Mouse (Mus musculus): ENCODE results near the gene Dok5. TPM values are rescaled to one million over a fixed set of nuclear protein-coding genes. Genes with fewer than 3 reads are reported as not detected.

The Dok5 gene
- polyA plus RNA-seq, 1 experiment: 0.04 TPM

- Histone ChIP-seq H3K36me3 (ENCODE audit: control insufficient read depth, insufficient read depth, low read length) (no peaks in the 10 kb centered on the region), H3K27ac (ENCODE audit: insufficient read depth, low read length) (no peak overlapping the region), H3K27me3 (ENCODE audit: control insufficient read depth, insufficient read depth, low read length) (no peaks in the 10 kb centered on the region), H3K4me3 (ENCODE audit: extremely low read depth, insufficient read depth, insufficient read length) (no peak overlapping the region), H3K4me1 (ENCODE audit: control insufficient read depth, insufficient read depth, insufficient read length) (no peaks in the 10 kb centered on the region)
- TF ChIP-seq POLR2A (IDR thresholded peaks at IDR 0.05; ENCODE audit: low read depth, low read length) (no peak), CTCF (IDR thresholded peaks at IDR 0.05; ENCODE audit: extremely low read depth, insufficient read depth, insufficient read length, insufficient replicate concordance) (no peak)
- DNase-seq (ENCODE audit: low read depth in 1 of 2, low spot score in 2 of 2): no peak
- 31% methylated on average over 8 of the region's 9 CpGs for WGBS
Measured at GRCm38 (mm10) chr2:170887984-170888383, 156.4 kb downstream of the Dok5 start.

GRCm38 (mm10) chr2:170895096-170895495 lies 163.5 kb downstream of the Dok5 start:
- Histone ChIP-seq H3K36me3 (ENCODE audit: control insufficient read depth, insufficient read depth, low read length) (no peaks in the 10 kb centered on the region), H3K27me3 (ENCODE audit: control insufficient read depth, insufficient read depth, low read length) (no peaks in the 10 kb centered on the region), H3K27ac (ENCODE audit: insufficient read depth, low read length) (no peak overlapping the region), H3K4me3 (ENCODE audit: extremely low read depth, insufficient read depth, insufficient read length) (no peak overlapping the region), H3K4me1 (ENCODE audit: control insufficient read depth, insufficient read depth, insufficient read length) (no peaks in the 10 kb centered on the region)
- no peak for TF ChIP-seq CTCF (IDR thresholded peaks at IDR 0.05; ENCODE audit: extremely low read depth, insufficient read depth, insufficient read length, insufficient replicate concordance)
- no peak for TF ChIP-seq POLR2A (IDR thresholded peaks at IDR 0.05; ENCODE audit: low read depth, low read length)
- no peak for DNase-seq (ENCODE audit: low read depth in 1 of 2, low spot score in 2 of 2)
- 86% methylated on average over 8 of the region's 8 CpGs for WGBS

- TF ChIP-seq CTCF (IDR thresholded peaks at IDR 0.05; ENCODE audit: extremely low read depth, insufficient read depth, insufficient read length, insufficient replicate concordance) (no peak), POLR2A (IDR thresholded peaks at IDR 0.05; ENCODE audit: low read depth, low read length) (no peak)
- no peak for DNase-seq (ENCODE audit: low read depth in 1 of 2, low spot score in 2 of 2)
- H3K27me3 ChIP-seq (ENCODE audit: control insufficient read depth, insufficient read depth, low read length): no peaks in the 10 kb centered on the region
- 86% methylated on average over 13 of the region's 13 CpGs for WGBS
- no peak overlapping the region for H3K27ac ChIP-seq (ENCODE audit: insufficient read depth, low read length)
- no peak overlapping the region for H3K4me3 ChIP-seq (ENCODE audit: extremely low read depth, insufficient read depth, insufficient read length)
- no peaks in the 10 kb centered on the region for H3K36me3 ChIP-seq (ENCODE audit: control insufficient read depth, insufficient read depth, low read length)
- H3K4me1 ChIP-seq (ENCODE audit: control insufficient read depth, insufficient read depth, insufficient read length): no peaks in the 10 kb centered on the region
Measured at GRCm38 (mm10) chr2:170902204-170903028, 170.8 kb downstream of the Dok5 start.

- no peak for TF ChIP-seq CTCF (IDR thresholded peaks at IDR 0.05; ENCODE audit: extremely low read depth, insufficient read depth, insufficient read length, insufficient replicate concordance)
- H3K4me1 ChIP-seq (ENCODE audit: control insufficient read depth, insufficient read depth, insufficient read length): no peaks in the 10 kb centered on the region
- H3K4me3 ChIP-seq (ENCODE audit: extremely low read depth, insufficient read depth, insufficient read length): no peak overlapping the region
- WGBS: 92% methylated on average over 7 of the region's 7 CpGs
- no peak overlapping the region for H3K27ac ChIP-seq (ENCODE audit: insufficient read depth, low read length)
- no peak for DNase-seq (ENCODE audit: low read depth in 1 of 2, low spot score in 2 of 2)
- H3K36me3 ChIP-seq (ENCODE audit: control insufficient read depth, insufficient read depth, low read length): no peaks in the 10 kb centered on the region
- no peaks in the 10 kb centered on the region for H3K27me3 ChIP-seq (ENCODE audit: control insufficient read depth, insufficient read depth, low read length)
Measured at GRCm38 (mm10) chr2:170903029-170903306, 171.4 kb downstream of the Dok5 start.

GRCm38 (mm10) chr2:170903367-170903766 lies 171.8 kb downstream of the Dok5 start:
- TF ChIP-seq POLR2A (IDR thresholded peaks at IDR 0.05; ENCODE audit: low read depth, low read length) (no peak), CTCF (IDR thresholded peaks at IDR 0.05; ENCODE audit: extremely low read depth, insufficient read depth, insufficient read length, insufficient replicate concordance) (no peak)
- no peak overlapping the region for H3K27ac ChIP-seq (ENCODE audit: insufficient read depth, low read length)
- no peaks in the 10 kb centered on the region for H3K27me3 ChIP-seq (ENCODE audit: control insufficient read depth, insufficient read depth, low read length)
- no peaks in the 10 kb centered on the region for H3K4me1 ChIP-seq (ENCODE audit: control insufficient read depth, insufficient read depth, insufficient read length)
- H3K36me3 ChIP-seq (ENCODE audit: control insufficient read depth, insufficient read depth, low read length): no peaks in the 10 kb centered on the region
- 93% methylated on average over 9 of the region's 9 CpGs for WGBS
- no peak for DNase-seq (ENCODE audit: low read depth in 1 of 2, low spot score in 2 of 2)
- H3K4me3 ChIP-seq (ENCODE audit: extremely low read depth, insufficient read depth, insufficient read length): no peak overlapping the region

- no peak overlapping the region for H3K4me3 ChIP-seq (ENCODE audit: extremely low read depth, insufficient read depth, insufficient read length)
- no peaks in the 10 kb centered on the region for H3K27me3 ChIP-seq (ENCODE audit: control insufficient read depth, insufficient read depth, low read length)
- H3K4me1 ChIP-seq (ENCODE audit: control insufficient read depth, insufficient read depth, insufficient read length): no peaks in the 10 kb centered on the region
- no peak overlapping the region for H3K27ac ChIP-seq (ENCODE audit: insufficient read depth, low read length)
- DNase-seq (ENCODE audit: low read depth in 1 of 2, low spot score in 2 of 2): no peak
- WGBS: 52% methylated on average over 13 of the region's 13 CpGs
- no peak for TF ChIP-seq POLR2A (IDR thresholded peaks at IDR 0.05; ENCODE audit: low read depth, low read length)
- no peak for TF ChIP-seq CTCF (IDR thresholded peaks at IDR 0.05; ENCODE audit: extremely low read depth, insufficient read depth, insufficient read length, insufficient replicate concordance)
- no peaks in the 10 kb centered on the region for H3K36me3 ChIP-seq (ENCODE audit: control insufficient read depth, insufficient read depth, low read length)
Measured at GRCm38 (mm10) chr2:170912589-170913223, 181.1 kb downstream of the Dok5 start.

- H3K4me3 ChIP-seq (ENCODE audit: extremely low read depth, insufficient read depth, insufficient read length): no peak overlapping the region
- no peaks in the 10 kb centered on the region for H3K4me1 ChIP-seq (ENCODE audit: control insufficient read depth, insufficient read depth, insufficient read length)
- DNase-seq (ENCODE audit: low read depth in 1 of 2, low spot score in 2 of 2): no peak
- TF ChIP-seq POLR2A (IDR thresholded peaks at IDR 0.05; ENCODE audit: low read depth, low read length): no peak
- TF ChIP-seq CTCF (IDR thresholded peaks at IDR 0.05; ENCODE audit: extremely low read depth, insufficient read depth, insufficient read length, insufficient replicate concordance): no peak
- H3K36me3 ChIP-seq (ENCODE audit: control insufficient read depth, insufficient read depth, low read length): no peaks in the 10 kb centered on the region
- H3K27me3 ChIP-seq (ENCODE audit: control insufficient read depth, insufficient read depth, low read length): no peaks in the 10 kb centered on the region
- no peak overlapping the region for H3K27ac ChIP-seq (ENCODE audit: insufficient read depth, low read length)
- WGBS: 86% methylated on average over 11 of the region's 11 CpGs
Measured at GRCm38 (mm10) chr2:170913863-170914262, 182.3 kb downstream of the Dok5 start.
